Mouse (Mus musculus) kidney, embryonic 14.5 days (tissue): Measurements from ENCODE around the gene Nxn. TPM values are rescaled to one million over a fixed set of nuclear protein-coding genes. Genes with fewer than 3 reads are reported as not detected.

ENCODE experiments used
- ATAC-seq: fragments of 200-750 bp; cut with Nextera tagmentation; 2 replicates; pipeline ENCODE4 v1.8.0; 2017; ENCODE audit warnings: moderate number of reproducible peaks, mild to moderate bottlenecking, moderate TSS enrichment, moderate library complexity; ENCODE audit not compliant: low FRiP score, low TSS enrichment
- H3K27ac ChIP-seq: fragments of 300-500 bp; sonication (generic); 2 replicates; pipeline ENCODE4 v1.5.1; 2014; ENCODE audit warnings: low read depth, mild to moderate bottlenecking, low read length, moderate library complexity, mixed read lengths
- H3K27me3 ChIP-seq: fragments of 300-500 bp; sonication (generic); 2 replicates; pipeline ENCODE4 v1.6.1; 2014; ENCODE audit warnings: mild to moderate bottlenecking, low read length; ENCODE audit not compliant: control insufficient read depth, insufficient read depth
- H3K36me3 ChIP-seq: fragments of 300-500 bp; sonication (generic); 2 replicates; pipeline ENCODE4 v1.6.1; 2014; ENCODE audit warnings: low read length, mixed read lengths; ENCODE audit not compliant: control insufficient read depth, insufficient read depth
- H3K4me1 ChIP-seq: fragments of 300-500 bp; sonication (generic); 2 replicates; pipeline ENCODE4 v1.6.1; 2014; ENCODE audit warnings: low read length, mixed read lengths; ENCODE audit not compliant: control insufficient read depth, insufficient read depth
- H3K4me2 ChIP-seq: fragments of 300-500 bp; sonication (generic); replicated peaks from 2 replicates; pipeline ENCODE4 v1.6.1; 2014; ENCODE audit warnings: low read depth, mild to moderate bottlenecking, low read length
- H3K4me3 ChIP-seq: fragments of 300-500 bp; sonication (generic); 2 replicates; pipeline ENCODE4 v1.5.1; 2014; ENCODE audit warnings: mild to moderate bottlenecking, low read length
- H3K9ac ChIP-seq: fragments of 300-500 bp; sonication (generic); 2 replicates; pipeline ENCODE4 v1.6.1; 2014; ENCODE audit warnings: low read depth, mild to moderate bottlenecking, low read length, moderate library complexity
- H3K9me3 ChIP-seq: fragments of 300-500 bp; sonication (generic); 2 replicates; pipeline ENCODE4 v1.6.1; 2016; ENCODE audit warnings: low read length; ENCODE audit not compliant: control insufficient read depth
- WGBS: fragments of 180-500 bp; shearing (Covaris S2); extraction: QIAGEN DNeasy Blood & Tissue Kit; methylation state at CpG from one replicate; pipeline ENCODE4 v1.1.7; 2014; 5-methylcytosine and 5-hydroxymethylcytosine counted together
- polyA plus RNA-seq: library from polyadenylated mRNA; unstranded; fragments of >200 nt; fragmentation: Nextera tagmentation; extraction: Ambion mirVana; gene quantifications from 2 replicates; pipeline ENCODE4 v1.2.1, GENCODE M21; 2014

The Nxn gene
- polyA plus RNA-seq, 1 experiment from 2014 or later, result 38.0 TPM

- H3K9me3 ChIP-seq, result no peaks in the 10 kb centered on the region
- no peak overlapping the region for H3K4me3 ChIP-seq
- peaks cover 5% of the 10 kb centered on the region; the same call in 1 of the 2 replicates for H3K4me1 ChIP-seq
- no peak overlapping the region for H3K4me2 ChIP-seq
- ATAC-seq, result no peak
- no peak overlapping the region for H3K27ac ChIP-seq
- H3K36me3 ChIP-seq, result peaks cover 43% of the 10 kb centered on the region
- H3K9ac ChIP-seq, result no peak overlapping the region
- WGBS, result 80% methylated on average over 12 of the region's 12 CpGs
- H3K27me3 ChIP-seq, result no peaks in the 10 kb centered on the region
These were observed 11.9 kb upstream of the Nxn start for GRCm38 (mm10) chr11:76410826-76411225.

DNA sequence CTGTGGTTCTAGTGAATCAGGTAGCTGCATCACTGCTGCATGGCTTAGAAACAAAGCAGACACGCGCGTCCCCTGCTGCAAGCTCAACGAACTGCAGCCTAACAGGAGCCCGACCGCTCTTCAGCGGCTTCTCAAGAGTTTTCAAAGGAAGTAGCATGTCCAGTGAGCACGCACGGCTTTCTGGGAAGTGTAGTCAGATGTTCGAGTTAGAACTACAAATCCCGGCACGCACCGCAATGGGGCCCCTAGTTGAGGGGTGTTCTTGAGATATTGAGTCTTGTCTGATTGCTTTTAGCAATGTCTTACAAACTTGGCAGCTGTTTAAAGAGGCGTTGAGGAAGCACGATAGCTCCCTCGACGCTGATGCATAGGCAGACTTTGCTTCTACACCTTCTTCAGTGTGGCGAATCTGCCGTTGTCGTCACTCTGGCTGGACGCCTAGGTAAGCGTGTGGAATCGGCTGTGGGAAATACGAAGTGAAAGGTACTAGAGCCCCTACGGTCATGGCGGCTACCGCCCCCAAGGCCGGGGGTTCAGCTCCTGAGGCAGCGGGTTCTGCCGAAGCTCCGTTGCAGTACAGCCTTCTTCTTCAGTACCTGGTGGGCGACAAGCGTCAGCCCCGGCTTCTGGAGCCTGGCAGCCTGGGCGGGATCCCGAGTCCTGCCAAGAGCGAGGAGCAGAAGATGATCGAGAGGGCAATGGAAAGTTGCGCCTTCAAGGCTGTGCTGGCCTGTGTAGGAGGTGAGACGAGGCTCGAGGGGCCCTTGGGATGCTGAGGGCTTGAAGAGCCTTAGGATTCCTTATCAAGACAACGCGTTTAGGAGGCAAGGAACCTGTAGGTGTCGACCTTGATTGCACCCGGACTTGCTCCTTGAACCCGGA lies 8.0 kb upstream of the Nxn start, which contains the start of gene Timm22:
Timm22 (plus strand) TSS at position 251 of the 882 bp plus-strand sequence.
- Histone ChIP-seq H3K36me3 (peaks cover 11% of the 10 kb centered on the region), H3K9me3 (no peaks in the 10 kb centered on the region), H3K9ac (peak within 1 kb of the TSS; percentile 90), H3K4me1 (peaks cover 5% of the 10 kb centered on the region; the same call in 1 of the 2 replicates), H3K4me3 (peak within 1 kb of the TSS; percentile 91), H3K27me3 (no peaks in the 10 kb centered on the region), H3K27ac (peak within 1 kb of the TSS; percentile 13; the same call in 1 of the 2 replicates), H3K4me2 (peak within 1 kb of the TSS; percentile 69)
- ATAC-seq, result peak; percentile 96
- WGBS, result under 1% methylated on average over 46 of the region's 46 CpGs

DNA sequence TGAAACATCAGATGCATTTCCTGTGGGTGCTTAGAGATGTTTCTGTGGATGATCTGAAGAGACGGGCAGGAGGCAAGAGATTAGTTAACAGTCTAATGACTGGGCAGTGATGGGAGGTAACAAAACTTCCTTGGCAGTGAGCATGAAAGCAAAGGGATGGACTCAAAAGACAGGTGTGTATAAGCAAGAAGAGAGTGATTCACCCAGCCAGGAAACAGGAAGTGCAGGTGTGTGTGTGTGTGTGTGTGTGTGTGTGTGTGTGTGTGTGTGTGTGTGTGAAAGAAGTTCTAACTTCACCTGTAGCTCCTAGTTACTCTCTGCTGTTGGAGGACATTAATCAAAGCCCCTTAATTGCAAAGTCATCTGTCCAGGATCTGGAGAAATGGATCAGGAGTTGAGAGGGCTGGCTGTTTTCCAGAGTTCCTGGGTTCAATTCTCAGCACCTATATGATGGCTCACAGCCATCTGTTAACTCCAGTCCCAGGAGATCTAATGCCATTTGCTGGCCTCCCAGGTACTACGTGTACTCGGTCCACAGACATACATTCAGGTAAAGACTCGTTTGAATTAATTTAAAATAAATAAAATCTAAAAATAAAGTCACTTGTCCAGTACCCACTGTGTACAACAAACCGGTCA lies 6.8 kb upstream of the Nxn start:
- WGBS, result 80% methylated on average over 5 of the region's 5 CpGs

DNA sequence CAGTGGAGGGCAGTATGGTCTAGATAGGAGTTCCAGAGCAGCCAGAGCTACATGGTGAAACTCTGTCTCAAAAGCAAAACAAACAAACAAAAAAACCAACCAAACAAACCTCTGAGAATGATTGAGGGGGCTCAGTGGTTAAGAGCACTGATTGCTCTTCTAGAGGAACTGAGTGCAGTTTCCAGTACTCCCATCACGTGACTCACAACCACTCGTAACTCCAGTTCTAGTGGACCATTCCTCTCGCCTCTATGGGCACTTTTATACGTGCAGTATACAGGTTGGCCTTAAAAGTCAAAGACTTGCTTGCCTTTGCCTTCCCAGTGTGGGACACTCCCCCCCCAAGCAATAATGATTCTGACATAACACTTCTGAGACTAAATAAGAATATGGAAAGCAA lies 6.2 kb upstream of the Nxn start:
- no peaks in the 10 kb centered on the region for H3K27me3 ChIP-seq
- peaks cover 5% of the 10 kb centered on the region; the same call in 1 of the 2 replicates for H3K4me1 ChIP-seq
- H3K4me3 ChIP-seq, result no peak overlapping the region
- H3K9me3 ChIP-seq, result no peaks in the 10 kb centered on the region
- ATAC-seq, result no peak
- H3K9ac ChIP-seq, result no peak overlapping the region
- H3K27ac ChIP-seq, result no peak overlapping the region
- 70% methylated on average over 4 of the region's 4 CpGs for WGBS
- H3K36me3 ChIP-seq, result peaks cover 3% of the 10 kb centered on the region; the same call in 1 of the 2 replicates
- H3K4me2 ChIP-seq, result no peak overlapping the region

More for the DNA sequence above, 6.8 kb upstream of the Nxn start:
- no peak overlapping the region for H3K4me2 ChIP-seq
- H3K27ac ChIP-seq, result no peak overlapping the region
- no peaks in the 10 kb centered on the region for H3K27me3 ChIP-seq
- peaks cover 3% of the 10 kb centered on the region; the same call in 1 of the 2 replicates for H3K36me3 ChIP-seq
- no peak; the same call in 1 of the 2 replicates for ATAC-seq
- peaks cover 5% of the 10 kb centered on the region; the same call in 1 of the 2 replicates for H3K4me1 ChIP-seq
- H3K9ac ChIP-seq, result no peak overlapping the region
- no peak overlapping the region for H3K4me3 ChIP-seq
- H3K9me3 ChIP-seq, result no peaks in the 10 kb centered on the region

GRCm38 (mm10) chr11:76401398-76401797 lies 2.5 kb upstream of the Nxn start:
- Histone ChIP-seq H3K36me3 (no peaks in the 10 kb centered on the region), H3K9ac (no peak overlapping the region), H3K4me3 (no peak overlapping the region), H3K4me1 (peaks cover 6% of the 10 kb centered on the region; the same call in 1 of the 2 replicates), H3K27ac (no peak overlapping the region), H3K9me3 (no peaks in the 10 kb centered on the region), H3K4me2 (no peak overlapping the region), H3K27me3 (no peaks in the 10 kb centered on the region)
- WGBS, result 71% methylated on average over 10 of the region's 10 CpGs
- ATAC-seq, result no peak

GRCm38 (mm10) chr11:76399587-76400330 lies 819 bp upstream of the Nxn start:
- Histone ChIP-seq H3K9ac (peak overlapping the region; percentile 76; the same call in 1 of the 2 replicates), H3K4me3 (peak overlapping the region; percentile 85), H3K9me3 (no peaks in the 10 kb centered on the region), H3K36me3 (no peaks in the 10 kb centered on the region), H3K27ac (peak overlapping the region; percentile 20; the same call in 1 of the 2 replicates), H3K4me2 (peak overlapping the region; percentile 91), H3K4me1 (peaks cover 6% of the 10 kb centered on the region; the same call in 1 of the 2 replicates), H3K27me3 (no peaks in the 10 kb centered on the region)
- peak; percentile 28; the same call in 1 of the 2 replicates for ATAC-seq
- WGBS, result 9% methylated on average over 11 of the region's 11 CpGs

- Histone ChIP-seq H3K36me3 (no peaks in the 10 kb centered on the region), H3K9me3 (no peaks in the 10 kb centered on the region), H3K4me1 (peaks cover 6% of the 10 kb centered on the region; the same call in 1 of the 2 replicates), H3K9ac (peak overlapping the region; percentile 76), H3K27me3 (no peaks in the 10 kb centered on the region), H3K4me2 (peak overlapping the region; percentile 91), H3K27ac (peak overlapping the region; percentile 84), H3K4me3 (peak overlapping the region; percentile 85)
- WGBS, result 2% methylated on average over 31 of the region's 33 CpGs
- peak; percentile 73 for ATAC-seq
These were observed 585 bp downstream of the Nxn start for GRCm38 (mm10) chr11:76398312-76398797.

- H3K4me3 ChIP-seq, result peak overlapping the region; percentile 85
- H3K4me2 ChIP-seq, result peak overlapping the region; percentile 91
- H3K27ac ChIP-seq, result peak overlapping the region; percentile 84
- 1% methylated on average over 26 of the region's 26 CpGs for WGBS
- no peaks in the 10 kb centered on the region for H3K9me3 ChIP-seq
- peak overlapping the region; percentile 76 for H3K9ac ChIP-seq
- no peaks in the 10 kb centered on the region for H3K27me3 ChIP-seq
- no peaks in the 10 kb centered on the region for H3K36me3 ChIP-seq
- peaks cover 6% of the 10 kb centered on the region; the same call in 1 of the 2 replicates for H3K4me1 ChIP-seq
- ATAC-seq, result peak; percentile 20; the same call in 1 of the 2 replicates
These were observed 1.2 kb downstream of the Nxn start for GRCm38 (mm10) chr11:76397650-76398311.
